Mouse (Mus musculus) bone marrow macrophage, adult 2 months (primary cell): ENCODE results near the gene Tmem165.

Experiments used
- CTCF ChIP-seq: IDR thresholded peaks from 2 replicates; pipeline ENCODE4 v1.5.1; 2012; ENCODE audit warnings: low read depth, mild to moderate bottlenecking, low read length, moderate library complexity
- POLR2A ChIP-seq: IDR thresholded peaks from 2 replicates; pipeline ENCODE4 v1.6.1; 2012; ENCODE audit warnings: mild to moderate bottlenecking, low read depth, low read length, borderline replicate concordance

GRCm38 (mm10) chr5:76176411-76176810 is 7.3 kb upstream of the Tmem165 start:
- TF ChIP-seq POLR2A (no peak), CTCF (no peak)
